Mouse (Mus musculus): ENCODE data around the gene Slc38a9. TPM values are rescaled to one million over a fixed set of nuclear protein-coding genes. Genes with fewer than 3 reads are reported as not detected.
"Not testable (repeated sequence)": the region's sequence is repeated elsewhere in the genome, so short reads cannot be mapped to it uniquely, and the experiment has no call there.

Slc38a9 gene
- total and polyA plus RNA-seq, 3 experiments: 10.8 to 14.1 TPM; not detected in 1

DNA sequence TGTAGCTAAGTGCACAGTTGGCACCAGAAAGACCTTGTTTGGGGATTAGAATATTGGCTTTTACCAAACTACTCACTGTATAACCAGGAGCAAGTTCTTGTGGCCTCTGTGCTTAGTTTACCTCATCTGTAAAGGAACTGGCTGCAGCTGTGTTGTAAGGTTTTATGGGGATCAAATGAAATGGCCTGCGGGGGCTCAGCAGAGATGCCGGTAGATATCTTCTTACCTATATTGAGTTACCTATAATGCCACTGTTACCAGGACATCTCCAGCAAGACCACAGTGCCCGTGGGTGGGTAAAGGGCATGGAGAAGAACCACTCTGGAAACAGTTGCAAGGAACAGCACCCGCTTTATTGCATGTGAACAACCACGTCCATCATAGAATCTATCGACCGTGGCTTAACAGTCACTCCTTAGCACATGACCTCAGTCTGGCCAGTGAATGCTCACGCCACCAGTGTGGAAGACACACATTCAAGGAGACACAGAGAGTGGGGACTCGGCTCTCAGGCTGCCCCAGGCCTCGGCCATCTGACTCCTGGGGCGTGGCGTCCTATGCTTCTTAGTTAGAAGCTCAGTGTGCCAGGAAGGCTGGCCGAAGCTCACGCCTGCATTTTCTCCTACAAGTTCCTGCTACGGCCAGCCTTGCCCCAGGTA is 59.7 kb downstream of the Slc38a9 start:
- Histone ChIP-seq H3K4me1 (ENCODE audit: control insufficient read depth in 1 of 2, insufficient read depth in 2 of 2, low read length in 2 of 2) (no peaks in the 10 kb centered on the region), H3K9ac (ENCODE audit: control insufficient read depth, low read depth, low read length, poor library complexity, severe bottlenecking) (no peak overlapping the region), H3K27me3 (ENCODE audit: control insufficient read depth in 1 of 2, insufficient read depth in 2 of 2, low read length in 2 of 2) (no peaks in the 10 kb centered on the region), H3K27ac (ENCODE audit: control insufficient read depth, low read depth, low read length) (no peak overlapping the region), H3K36me3 (ENCODE audit: control insufficient read depth in 1 of 2, insufficient read depth in 2 of 2, low read length in 2 of 2) (no peaks in the 10 kb centered on the region; a peak in 1 of 4 replicates), H3K4me3 (ENCODE audit: control insufficient read depth in 1 of 2, insufficient read depth in 1 of 2, low read depth in 2 of 2, low read length in 2 of 2) (no peak overlapping the region), H3K9me3 (replicated peaks; ENCODE audit: insufficient read depth, low read length) (no peaks in the 10 kb centered on the region), H3K79me2 (ENCODE audit: control insufficient read depth, insufficient read depth, low read length, poor library complexity) (no peaks in the 10 kb centered on the region)
- no peak for DNase-seq (ENCODE audit: low read depth, low spot score)
- TF ChIP-seq CHD1 (IDR thresholded peaks at IDR 0.05; ENCODE audit: low read depth, low read length): no peak
- no peak for TF ChIP-seq RCOR1 (IDR thresholded peaks at IDR 0.05; ENCODE audit: low read depth, low read length)
- TF ChIP-seq ZMIZ1 (IDR thresholded peaks at IDR 0.05; ENCODE audit: low read depth, low read length): no peak
- no peak for TF ChIP-seq MYB (IDR thresholded peaks at IDR 0.05; ENCODE audit: low read depth, low read length)
- TF ChIP-seq SIN3A (IDR thresholded peaks at IDR 0.05; ENCODE audit: low read length): no peak
- no peak for TF ChIP-seq MEF2A (IDR thresholded peaks at IDR 0.05; ENCODE audit: extremely low read depth, insufficient replicate concordance, low read depth, low read length, poor library complexity, severe bottlenecking)
- no peak for TF ChIP-seq UBTF (IDR thresholded peaks at IDR 0.05; ENCODE audit: borderline replicate concordance, insufficient read depth, low read depth, low read length)
- no peak for TF ChIP-seq SMC3 (IDR thresholded peaks at IDR 0.05; ENCODE audit: low read depth, low read length)
- no peak for TF ChIP-seq ZKSCAN1 (IDR thresholded peaks at IDR 0.05; ENCODE audit: low read depth, low read length)

DNA sequence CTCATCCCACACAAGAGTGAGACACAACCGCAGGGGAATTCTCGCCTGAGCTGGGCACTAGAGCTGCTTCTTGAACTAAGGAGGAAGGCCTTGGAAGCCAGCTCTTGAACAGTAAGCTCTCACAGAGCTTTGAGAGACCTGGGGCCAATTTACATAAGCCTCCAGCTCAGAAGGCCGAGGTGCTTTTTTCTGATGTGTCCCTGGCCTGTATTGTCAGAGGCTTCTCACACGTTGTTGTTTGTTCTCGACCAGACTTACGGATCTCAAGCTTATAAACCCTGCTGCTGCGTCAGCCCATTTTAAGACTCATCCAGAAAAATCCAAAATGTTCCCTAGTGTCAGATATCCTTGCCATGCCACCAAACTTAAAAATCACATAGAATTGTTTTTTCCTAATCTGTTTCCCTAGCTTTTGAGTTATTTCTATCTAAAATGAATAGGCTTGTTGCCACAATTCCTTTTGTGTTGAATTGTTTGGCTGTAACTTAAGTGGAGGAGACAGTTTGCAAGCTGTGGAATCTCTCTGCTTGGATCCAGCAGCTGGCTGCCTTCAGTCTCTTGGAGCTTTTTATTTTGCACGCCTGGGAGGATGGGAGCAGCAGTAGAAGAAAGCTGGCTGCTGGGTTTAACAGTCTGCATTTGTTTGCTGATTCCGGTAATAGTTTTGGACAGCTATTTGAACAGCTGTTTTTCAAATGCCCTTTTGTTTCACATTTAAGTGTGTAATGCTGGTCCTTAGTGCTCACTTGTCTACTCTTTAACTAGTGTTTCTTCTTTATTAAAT is 61.6 kb downstream of the Slc38a9 start:
- no peaks in the 10 kb centered on the region for H3K4me1 ChIP-seq (ENCODE audit: control insufficient read depth in 1 of 2, insufficient read depth in 2 of 2, low read length in 2 of 2)
- H3K4me3 ChIP-seq (ENCODE audit: control insufficient read depth in 1 of 2, insufficient read depth in 1 of 2, low read depth in 2 of 2, low read length in 2 of 2): no peak overlapping the region
- no peak overlapping the region for H3K9ac ChIP-seq (ENCODE audit: control insufficient read depth, low read depth, low read length, poor library complexity, severe bottlenecking)
- H3K79me2 ChIP-seq (ENCODE audit: control insufficient read depth, insufficient read depth, low read length, poor library complexity): no peaks in the 10 kb centered on the region
- H3K9me3 ChIP-seq (replicated peaks; ENCODE audit: insufficient read depth, low read length): no peaks in the 10 kb centered on the region
- DNase-seq (ENCODE audit: low read depth, low spot score): no peak
- no peaks in the 10 kb centered on the region; a peak in 2 of 4 replicates for H3K36me3 ChIP-seq (ENCODE audit: control insufficient read depth in 1 of 2, insufficient read depth in 2 of 2, low read length in 2 of 2)
- H3K27me3 ChIP-seq (ENCODE audit: control insufficient read depth in 1 of 2, insufficient read depth in 2 of 2, low read length in 2 of 2): no peaks in the 10 kb centered on the region
- H3K27ac ChIP-seq (ENCODE audit: control insufficient read depth, low read depth, low read length): no peak overlapping the region
- TF ChIP-seq BHLHE40 (IDR thresholded peaks at IDR 0.05; ENCODE audit: borderline replicate concordance, low read depth, low read length) (no peak), SMC3 (IDR thresholded peaks at IDR 0.05; ENCODE audit: low read depth, low read length) (no peak), MXI1 (IDR thresholded peaks at IDR 0.05; ENCODE audit: low read depth, low read length) (no peak), MYB (IDR thresholded peaks at IDR 0.05; ENCODE audit: low read depth, low read length) (no peak), ZNF384 (IDR thresholded peaks at IDR 0.05; ENCODE audit: low read depth, low read length) (no peak), JUND (IDR thresholded peaks at IDR 0.05; ENCODE audit: low read depth, low read length) (no peak), TCF12 (IDR thresholded peaks at IDR 0.05; ENCODE audit: low read depth, low read length) (no peak), RAD21 (IDR thresholded peaks at IDR 0.05; ENCODE audit: low read depth, low read length) (no peak), CHD1 (IDR thresholded peaks at IDR 0.05; ENCODE audit: low read depth, low read length) (no peak), E2F4 (IDR thresholded peaks at IDR 0.05; ENCODE audit: borderline replicate concordance, low read depth, low read length) (no peak), POLR2AphosphoS2 (IDR thresholded peaks at IDR 0.05; ENCODE audit: low read length) (no peak), MYC (IDR thresholded peaks at IDR 0.05; ENCODE audit: low read depth, low read length) (no peak), CHD2 (IDR thresholded peaks at IDR 0.05; ENCODE audit: low read length) (no peak), TAL1 (IDR thresholded peaks at IDR 0.05; ENCODE audit: low read length) (no peak), USF1 (IDR thresholded peaks at IDR 0.05; ENCODE audit: low read depth, low read length) (no peak), ELF1 (IDR thresholded peaks at IDR 0.05; ENCODE audit: low read depth, low read length) (no peak), MAFK (IDR thresholded peaks at IDR 0.05; ENCODE audit: borderline replicate concordance, low read depth, low read length) (no peak), SIN3A (IDR thresholded peaks at IDR 0.05; ENCODE audit: low read length) (no peak), HCFC1 (IDR thresholded peaks at IDR 0.05; ENCODE audit: low read depth, low read length) (no peak)

GRCm38 (mm10) chr13:112724260-112724659 is 63.7 kb downstream of the Slc38a9 start:
- not testable (repeated sequence) for H3K27me3 ChIP-seq (ENCODE audit: control insufficient read depth in 1 of 2, insufficient read depth in 2 of 2, low read length in 2 of 2); H3K36me3 ChIP-seq (ENCODE audit: control insufficient read depth in 1 of 2, insufficient read depth in 2 of 2, low read length in 2 of 2); H3K79me2 ChIP-seq (ENCODE audit: control insufficient read depth, insufficient read depth, low read length, poor library complexity); H3K9ac ChIP-seq (ENCODE audit: control insufficient read depth, low read depth, low read length, poor library complexity, severe bottlenecking); H3K4me3 ChIP-seq (ENCODE audit: control insufficient read depth in 1 of 2, insufficient read depth in 1 of 2, low read depth in 2 of 2, low read length in 2 of 2); DNase-seq (ENCODE audit: low read depth, low spot score); H3K27ac ChIP-seq (ENCODE audit: control insufficient read depth, low read depth, low read length); H3K9me3 ChIP-seq (replicated peaks; ENCODE audit: insufficient read depth, low read length); H3K4me1 ChIP-seq (ENCODE audit: control insufficient read depth in 1 of 2, insufficient read depth in 2 of 2, low read length in 2 of 2)

All from MEL (cell line).